In genomic region chr12:86896441-86896890, GRCm38 (mm10) we compare ENCODE assay signal across 8 mouse cellular contexts. TPM values are rescaled to one million over a fixed set of nuclear protein-coding genes. Genes with fewer than 3 reads are reported as not detected.
DNase-seq lines count a peak whose midpoint lies in the region; ATAC-seq lines count a peak whose summit lies in the region.

No protein-coding gene starts in this region.

- H3K27ac ChIP-seq in kidney, embryonic 14.5 days (ENCODE audit: low read depth, low read length), result peak overlapping the region; percentile 97
- peak overlapping the region; percentile 99 for H3K27ac ChIP-seq in forebrain, embryonic 11.5 days (ENCODE audit: low read depth, low read length)
- peak overlapping the region; percentile 98 for H3K27ac ChIP-seq in limb, embryonic 13.5 days

- H3K36me3 ChIP-seq in kidney, embryonic 14.5 days (ENCODE audit: control insufficient read depth, insufficient read depth, low read length), result no peaks in the 10 kb centered on the region
- no peaks in the 10 kb centered on the region for H3K36me3 ChIP-seq in forebrain, embryonic 11.5 days (ENCODE audit: control insufficient read depth, insufficient read depth, low read length)
- no peaks in the 10 kb centered on the region for H3K36me3 ChIP-seq in limb, embryonic 13.5 days

- no peak for ATAC-seq in kidney, embryonic 14.5 days (ENCODE audit: low FRiP score, low TSS enrichment)
- ATAC-seq in forebrain, embryonic 11.5 days (replicated peaks; ENCODE audit: low FRiP score), result no peak
- no peak for ATAC-seq in limb, embryonic 13.5 days (ENCODE audit: low FRiP score, low read depth)

- DNase-seq in kidney, postnatal 10 days, result no peak
- DNase-seq in MN1 (ENCODE audit: low spot score), result peak; percentile 38
- DNase-seq in forebrain, embryonic 11.5 days (ENCODE audit: low spot score), result no peak
- peak; percentile 74 for DNase-seq in telencephalon, adult 2 months (ENCODE audit: low read depth, low spot score)
- DNase-seq in gastrocnemius, postnatal 10 days, result no peak
- no peak for DNase-seq in retina, embryonic 14.5 days (ENCODE audit: low spot score)

- H3K9ac ChIP-seq in kidney, embryonic 14.5 days (ENCODE audit: low read depth, low read length), result 0 out of 2 replicates have a peak overlapping the region, but pooled peaks have one; percentile 40
- H3K9ac ChIP-seq in forebrain, embryonic 11.5 days (ENCODE audit: low read length), result peak overlapping the region; percentile 31; the same call in 1 of the 2 replicates
- peak overlapping the region; percentile 45; the same call in 1 of the 2 replicates for H3K9ac ChIP-seq in limb, embryonic 13.5 days

- H3K4me2 ChIP-seq in kidney, embryonic 14.5 days (replicated peaks; ENCODE audit: low read depth, low read length), result no peak overlapping the region
- H3K4me2 ChIP-seq in forebrain, embryonic 11.5 days (ENCODE audit: low read depth, low read length, severe bottlenecking), result peak overlapping the region; percentile 2; the same call in 1 of the 2 replicates
- H3K4me2 ChIP-seq in limb, embryonic 13.5 days (replicated peaks), result peak overlapping the region; percentile 68

- WGBS in kidney, embryonic 14.5 days, result 32% methylated on average over 7 of the region's 7 CpGs
- WGBS in forebrain, embryonic 11.5 days, result 19% methylated on average over 7 of the region's 7 CpGs
- WGBS in limb, embryonic 13.5 days, result 12% methylated on average over 7 of the region's 7 CpGs

- no peak overlapping the region for H3K4me3 ChIP-seq in kidney, embryonic 14.5 days (ENCODE audit: low read length)
- no peak overlapping the region for H3K4me3 ChIP-seq in forebrain, embryonic 11.5 days (ENCODE audit: low read depth, low read length)
- no peak overlapping the region for H3K4me3 ChIP-seq in limb, embryonic 13.5 days

- no peaks in the 10 kb centered on the region for H3K27me3 ChIP-seq in kidney, embryonic 14.5 days (ENCODE audit: control insufficient read depth, insufficient read depth, low read length)
- no peaks in the 10 kb centered on the region for H3K27me3 ChIP-seq in forebrain, embryonic 11.5 days (ENCODE audit: control insufficient read depth, insufficient read depth, low read length)
- H3K27me3 ChIP-seq in limb, embryonic 13.5 days, result no peaks in the 10 kb centered on the region

- H3K9me3 ChIP-seq in kidney, embryonic 14.5 days (ENCODE audit: control insufficient read depth, low read length), result no peaks in the 10 kb centered on the region
- H3K9me3 ChIP-seq in forebrain, embryonic 11.5 days (ENCODE audit: control insufficient read depth, low read length), result no peaks in the 10 kb centered on the region
- no peaks in the 10 kb centered on the region for H3K9me3 ChIP-seq in limb, embryonic 13.5 days

- peaks cover 78% of the 10 kb centered on the region for H3K4me1 ChIP-seq in kidney, embryonic 14.5 days (ENCODE audit: control insufficient read depth, insufficient read depth, low read length)
- peaks cover 61% of the 10 kb centered on the region for H3K4me1 ChIP-seq in forebrain, embryonic 11.5 days (replicated peaks; ENCODE audit: control insufficient read depth, insufficient read depth, low read length)
- H3K4me1 ChIP-seq in limb, embryonic 13.5 days, result peaks cover 90% of the 10 kb centered on the region

RNA-seq across cellular contexts. Expression of gene Irf2bpl, which starts 11.9 kb away (rescaled TPM):
- polyA plus RNA-seq in kidney, embryonic 14.5 days (2014; fragmentation: Nextera tagmentation; extraction: Ambion mirVana), result 25.8 and 34.8 TPM in 2 replicates
- polyA plus RNA-seq in forebrain, embryonic 11.5 days (2014; fragmentation: Nextera tagmentation; extraction: Ambion mirVana), result 40.3 and 42.7 TPM in 2 replicates
- polyA plus RNA-seq in limb, embryonic 13.5 days (2015; fragmentation: Nextera tagmentation; extraction: Ambion mirVana), result 39.2 and 41.2 TPM in 2 replicates
- 10 to 100 TPM; 42.9 to 46.7 TPM for total RNA-seq in gastrocnemius, postnatal 10 days (2021)

RNA-seq across cellular contexts. Expression of gene Cipc, which starts 50.4 kb away (rescaled TPM):
- polyA plus RNA-seq in kidney, embryonic 14.5 days (2014; fragmentation: Nextera tagmentation; extraction: Ambion mirVana), result 12.6 and 30.4 TPM in 2 replicates
- polyA plus RNA-seq in forebrain, embryonic 11.5 days (2014; fragmentation: Nextera tagmentation; extraction: Ambion mirVana), result 46.5 and 48.7 TPM in 2 replicates
- 23.6 and 24.7 TPM in 2 replicates for polyA plus RNA-seq in limb, embryonic 13.5 days (2015; fragmentation: Nextera tagmentation; extraction: Ambion mirVana)
- 10 to 100 TPM; 17.5 to 22.8 TPM for total RNA-seq in gastrocnemius, postnatal 10 days (2021)

Comparison
In these comparisons a context has a peak if more than half of its experiments do, and no peak if none do; other contexts are left out.
1. DNase-seq: peak in MN1 (single experiment) and telencephalon, adult 2 months (single experiment); none in kidney, postnatal 10 days (single experiment), forebrain, embryonic 11.5 days (single experiment), gastrocnemius, postnatal 10 days (single experiment) and retina, embryonic 14.5 days (single experiment).
2. Peak in every context shown above with its lines, with median percentiles within 50 percentile points of each other: H3K27ac ChIP-seq and H3K9ac ChIP-seq.